Mouse (Mus musculus) hindbrain, embryonic 12.5 days (tissue): Measurements from ENCODE around the gene Ascl5. TPM values are rescaled to one million over a fixed set of nuclear protein-coding genes. Genes with fewer than 3 reads are reported as not detected.
A peak's percentile ranks its signal among the peaks of the same experiment; 100 is the strongest.

Experiments used
- ATAC-seq: fragments of 200-750 bp; cut with Nextera tagmentation; 2 replicates; pipeline ENCODE4 v1.8.0; 2017; ENCODE audit warnings: moderate TSS enrichment; ENCODE audit not compliant: low FRiP score
- H3K27ac ChIP-seq: fragments of 300-500 bp; sonication (generic); 2 replicates; pipeline ENCODE4 v1.5.1; 2016; ENCODE audit warnings: mild to moderate bottlenecking
- H3K27me3 ChIP-seq: fragments of 300-500 bp; sonication (generic); 2 replicates; pipeline ENCODE4 v1.6.1; 2016; ENCODE audit warnings: mild to moderate bottlenecking
- H3K36me3 ChIP-seq: fragments of 300-500 bp; sonication (generic); 2 replicates; pipeline ENCODE4 v1.6.1; 2016; ENCODE audit warnings: mild to moderate bottlenecking
- H3K4me1 ChIP-seq: fragments of 300-500 bp; sonication (generic); 2 replicates; pipeline ENCODE4 v1.6.1; 2016
- H3K4me2 ChIP-seq: fragments of 300-500 bp; sonication (generic); replicated peaks from 2 replicates; pipeline ENCODE4 v1.6.1; 2016; ENCODE audit warnings: mild to moderate bottlenecking
- H3K4me3 ChIP-seq: fragments of 300-500 bp; sonication (generic); 2 replicates; pipeline ENCODE4 v1.5.1; 2016; ENCODE audit warnings: mild to moderate bottlenecking
- H3K9ac ChIP-seq: fragments of 300-500 bp; sonication (generic); 2 replicates; pipeline ENCODE4 v1.6.1; 2016; ENCODE audit warnings: mild to moderate bottlenecking, moderate library complexity
- H3K9me3 ChIP-seq: fragments of 300-500 bp; sonication (generic); replicated peaks from 2 replicates; pipeline ENCODE4 v1.6.1; 2016; ENCODE audit warnings: mild to moderate bottlenecking
- WGBS: fragments of 180-500 bp; shearing (Covaris S2); methylation state at CpG from one replicate; pipeline ENCODE4 v1.1.7; 2016; 5-methylcytosine and 5-hydroxymethylcytosine counted together
- polyA plus RNA-seq: library from polyadenylated mRNA; unstranded; fragments of >200 nt; fragmentation: Nextera tagmentation; extraction: Ambion mirVana; gene quantifications from 2 replicates; pipeline ENCODE4 v1.2.1, GENCODE M21; 2016

Ascl5 gene
- polyA plus RNA-seq, 1 experiment from 2014 or later, result not detected

DNA sequence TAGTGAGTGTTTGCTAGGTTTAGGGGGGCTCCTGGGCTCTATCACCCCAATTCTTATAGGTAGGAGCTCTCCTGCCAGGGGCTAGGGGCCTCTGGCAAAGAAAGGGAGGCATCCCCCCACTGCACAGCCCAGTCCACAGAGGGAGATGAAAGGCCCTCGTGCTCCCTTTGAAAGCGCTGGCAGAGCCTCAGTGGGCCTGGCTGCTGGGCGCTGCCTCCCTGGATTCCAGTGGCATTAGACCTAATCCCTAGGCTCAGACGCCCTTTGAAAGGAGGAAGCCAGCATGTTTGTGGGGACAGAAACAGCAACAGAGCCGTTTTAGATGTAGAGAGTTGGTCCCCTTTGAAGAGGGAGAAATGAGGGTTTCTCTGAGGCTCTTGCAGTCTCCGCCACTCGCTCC is 20.4 kb upstream of the Ascl5 start:
- H3K4me3 ChIP-seq, result no peak overlapping the region
- no peak for ATAC-seq
- no peaks in the 10 kb centered on the region for H3K4me1 ChIP-seq
- H3K9me3 ChIP-seq, result no peaks in the 10 kb centered on the region
- H3K36me3 ChIP-seq, result peaks cover 98% of the 10 kb centered on the region
- 68% methylated on average over 7 of the region's 7 CpGs for WGBS
- no peak overlapping the region for H3K9ac ChIP-seq
- no peaks in the 10 kb centered on the region for H3K27me3 ChIP-seq
- H3K4me2 ChIP-seq, result no peak overlapping the region
- H3K27ac ChIP-seq, result no peak overlapping the region

DNA sequence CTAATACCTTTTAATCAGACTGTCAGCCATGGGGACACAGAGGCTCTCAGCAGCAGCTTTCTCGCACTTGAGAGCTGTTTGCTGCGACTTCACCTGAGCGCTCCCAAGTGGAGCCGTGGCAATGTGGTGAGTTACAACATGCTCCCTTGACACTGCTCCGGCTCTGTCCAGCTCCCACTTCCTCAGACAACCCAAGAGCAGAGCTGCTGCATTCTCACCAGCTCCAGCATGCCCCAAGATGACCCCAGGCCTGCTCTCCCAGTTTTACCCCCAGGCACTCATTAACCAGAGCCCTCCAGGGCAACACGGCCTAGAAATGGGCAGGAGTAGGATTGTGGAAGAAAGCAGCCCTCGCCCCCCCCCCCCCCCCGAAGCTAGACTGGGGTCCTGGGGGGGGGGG is 18.9 kb upstream of the Ascl5 start:
- Histone ChIP-seq H3K36me3 (peaks cover 90% of the 10 kb centered on the region), H3K4me1 (no peaks in the 10 kb centered on the region), H3K9ac (no peak overlapping the region), H3K27me3 (no peaks in the 10 kb centered on the region), H3K9me3 (no peaks in the 10 kb centered on the region), H3K27ac (no peak overlapping the region), H3K4me3 (no peak overlapping the region), H3K4me2 (no peak overlapping the region)
- ATAC-seq, result no peak
- WGBS, result 87% methylated on average over 6 of the region's 8 CpGs

DNA sequence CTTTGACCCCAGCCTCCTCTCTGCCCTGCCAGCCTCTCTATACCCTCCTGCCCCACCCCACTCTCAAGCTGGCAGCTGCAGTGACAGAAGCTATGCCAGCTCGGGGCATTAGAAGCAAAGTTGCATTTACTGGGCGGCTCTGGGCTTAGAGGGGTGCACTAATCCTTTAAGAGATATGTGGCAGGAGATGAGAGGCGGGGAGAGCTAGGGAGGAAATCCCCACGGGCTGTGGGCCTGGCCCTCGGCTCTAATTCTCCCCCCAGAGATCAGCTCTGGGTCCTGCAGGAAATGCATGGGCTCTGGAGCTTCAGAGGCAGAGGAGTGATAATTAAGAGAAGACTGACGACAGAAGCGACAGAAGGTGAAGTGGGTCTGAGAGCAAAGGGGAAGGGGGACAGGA is 17.6 kb upstream of the Ascl5 start:
- H3K9me3 ChIP-seq, result no peaks in the 10 kb centered on the region
- no peak overlapping the region for H3K4me2 ChIP-seq
- H3K27me3 ChIP-seq, result no peaks in the 10 kb centered on the region
- H3K36me3 ChIP-seq, result peaks cover 77% of the 10 kb centered on the region
- 75% methylated on average over 7 of the region's 7 CpGs for WGBS
- ATAC-seq, result no peak
- no peak overlapping the region for H3K4me3 ChIP-seq
- H3K27ac ChIP-seq, result no peak overlapping the region
- H3K4me1 ChIP-seq, result no peaks in the 10 kb centered on the region
- H3K9ac ChIP-seq, result no peak overlapping the region

DNA sequence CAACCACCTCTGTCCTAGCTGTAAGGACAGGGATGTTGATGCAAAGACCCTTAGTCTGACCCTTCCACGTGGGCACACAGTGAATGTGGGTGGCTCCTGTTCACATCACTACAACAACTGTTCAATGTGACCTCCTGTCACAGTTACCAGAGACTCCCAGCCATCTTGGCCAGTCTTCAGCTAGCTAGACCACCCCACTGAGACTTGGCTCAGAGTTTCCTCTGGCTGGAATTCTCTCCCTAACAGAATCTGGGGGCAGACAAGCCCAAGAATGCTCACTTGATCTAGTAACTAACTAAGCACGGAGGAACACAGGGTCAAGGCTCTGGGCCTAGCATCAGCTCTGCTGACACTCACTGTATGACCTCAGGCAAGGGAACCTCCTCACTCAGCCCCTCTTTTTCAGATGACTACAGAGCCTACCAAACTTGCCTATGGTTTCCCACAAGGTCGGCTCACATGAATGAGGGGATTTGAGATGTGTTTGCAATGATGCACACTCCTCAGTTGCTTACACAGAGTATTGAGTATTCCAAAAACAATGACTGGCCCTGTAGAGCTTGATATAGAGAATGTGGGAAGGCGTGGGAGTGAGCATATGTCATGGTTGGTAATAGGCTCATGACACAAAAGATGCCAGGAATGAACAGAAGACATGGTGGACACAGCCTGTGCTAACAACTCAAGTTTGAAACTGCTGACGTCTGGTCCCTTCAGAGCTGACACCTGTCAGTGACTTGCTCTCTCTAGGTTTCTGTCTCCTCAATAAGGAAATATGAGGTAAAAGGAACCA is 11.7 kb upstream of the Ascl5 start:
- ATAC-seq, result no peak
- Histone ChIP-seq H3K9ac (no peak overlapping the region), H3K9me3 (no peaks in the 10 kb centered on the region), H3K27me3 (peaks cover 13% of the 10 kb centered on the region), H3K36me3 (peaks cover 19% of the 10 kb centered on the region), H3K4me2 (no peak overlapping the region), H3K27ac (no peak overlapping the region), H3K4me3 (no peak overlapping the region), H3K4me1 (peaks cover 8% of the 10 kb centered on the region)
- WGBS, result 75% methylated on average over 5 of the region's 5 CpGs

DNA sequence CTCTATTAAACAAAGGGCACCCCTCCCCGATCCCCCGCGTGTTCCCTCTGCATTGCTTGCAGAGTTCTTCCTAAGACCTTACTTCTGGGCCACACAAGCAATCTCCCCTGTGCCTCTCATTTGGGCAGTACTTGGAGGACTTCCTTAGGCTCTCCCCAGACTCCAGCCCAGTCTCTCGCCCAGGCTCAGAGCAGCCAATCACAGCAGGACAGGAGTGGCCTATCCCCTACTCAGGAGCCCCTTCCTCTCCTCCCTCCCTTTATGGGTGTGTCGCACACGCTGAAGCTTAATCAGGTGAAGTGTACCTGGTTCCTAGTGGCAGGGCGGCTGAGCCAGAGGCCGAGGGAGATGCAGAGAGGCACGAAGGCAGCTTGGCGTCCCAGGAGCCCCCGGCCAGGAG is 10.2 kb upstream of the Ascl5 start:
- no peak for ATAC-seq
- peaks cover 13% of the 10 kb centered on the region for H3K27me3 ChIP-seq
- no peak overlapping the region for H3K4me3 ChIP-seq
- 23% methylated on average over 11 of the region's 11 CpGs for WGBS
- peaks cover 4% of the 10 kb centered on the region; the same call in 1 of the 2 replicates for H3K36me3 ChIP-seq
- no peak overlapping the region for H3K27ac ChIP-seq
- H3K9ac ChIP-seq, result no peak overlapping the region
- H3K4me2 ChIP-seq, result peak overlapping the region; percentile 11; the same call in 1 of the 2 replicates
- no peaks in the 10 kb centered on the region for H3K9me3 ChIP-seq
- peaks cover 8% of the 10 kb centered on the region for H3K4me1 ChIP-seq

DNA sequence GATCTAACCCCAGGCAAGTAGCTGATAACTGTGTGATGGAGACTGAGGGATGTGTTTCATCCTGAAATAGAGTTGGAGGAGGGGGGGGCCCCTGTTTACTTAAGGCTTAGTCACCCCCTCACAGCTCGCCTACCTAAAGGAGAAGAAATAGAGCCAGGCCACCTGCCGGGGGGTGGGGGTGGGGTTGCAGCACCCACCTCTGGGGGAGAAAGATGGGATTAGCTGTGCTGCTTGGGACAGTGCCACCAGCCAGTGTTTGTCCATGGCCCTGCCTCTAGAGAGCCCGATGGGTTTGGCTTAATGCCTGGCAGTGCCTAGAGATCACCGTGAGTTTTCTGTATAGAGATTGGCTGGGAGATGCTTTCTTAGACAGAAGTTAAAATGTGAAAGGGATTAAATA is 9.7 kb upstream of the Ascl5 start:
- no peaks in the 10 kb centered on the region for H3K9me3 ChIP-seq
- H3K27ac ChIP-seq, result no peak overlapping the region
- 33% methylated on average over 4 of the region's 4 CpGs for WGBS
- H3K4me3 ChIP-seq, result no peak overlapping the region
- H3K36me3 ChIP-seq, result no peaks in the 10 kb centered on the region; the same call in 1 of the 2 replicates
- peaks cover 14% of the 10 kb centered on the region for H3K27me3 ChIP-seq
- peaks cover 8% of the 10 kb centered on the region for H3K4me1 ChIP-seq
- no peak for ATAC-seq
- no peak overlapping the region for H3K9ac ChIP-seq
- H3K4me2 ChIP-seq, result peak overlapping the region; percentile 11; the same call in 1 of the 2 replicates

DNA sequence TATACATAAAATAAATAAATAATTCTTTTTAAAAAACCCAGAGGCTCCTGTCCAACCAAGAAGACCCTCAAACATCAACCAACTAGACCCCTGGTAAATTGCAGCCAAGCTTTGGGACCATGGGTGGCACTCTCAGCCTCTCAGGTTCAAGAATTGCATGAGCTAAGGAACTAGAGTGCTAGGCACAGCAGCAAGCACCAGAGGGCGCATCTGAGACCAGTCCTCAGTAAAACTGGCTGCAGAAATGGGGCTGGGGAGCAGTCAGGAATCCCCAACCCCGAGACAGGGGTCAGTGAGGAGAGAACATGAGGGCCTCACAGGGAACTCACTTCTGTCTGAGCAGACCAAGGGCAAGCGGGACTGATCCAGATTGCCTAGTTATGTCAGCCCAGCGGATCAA is 4.8 kb upstream of the Ascl5 start:
- Histone ChIP-seq H3K27me3 (peaks cover 30% of the 10 kb centered on the region), H3K9ac (no peak overlapping the region), H3K27ac (no peak overlapping the region), H3K4me3 (no peak overlapping the region), H3K4me2 (no peak overlapping the region), H3K36me3 (no peaks in the 10 kb centered on the region), H3K4me1 (peaks cover 5% of the 10 kb centered on the region), H3K9me3 (no peaks in the 10 kb centered on the region)
- 16% methylated on average over 4 of the region's 4 CpGs for WGBS
- ATAC-seq, result no peak

DNA sequence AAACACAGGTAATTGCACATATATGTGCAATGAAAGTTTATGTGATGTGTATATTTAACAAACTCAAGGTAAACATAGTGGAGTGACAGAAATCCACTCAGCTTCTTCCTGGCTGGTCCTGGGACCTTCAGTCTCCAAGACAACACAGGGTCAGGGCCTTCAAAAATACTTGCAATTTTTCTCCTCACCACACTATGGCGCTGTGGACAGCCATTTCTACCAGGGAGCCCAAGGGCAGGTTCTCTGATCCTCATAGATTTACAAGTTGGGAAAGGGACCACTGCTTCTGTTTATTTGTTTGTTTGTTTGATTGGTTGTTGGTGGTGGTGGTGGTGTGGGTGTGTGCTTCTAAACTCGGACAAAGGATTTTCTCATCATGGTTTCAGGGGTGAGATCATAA is 3.2 kb upstream of the Ascl5 start:
- Histone ChIP-seq H3K36me3 (no peaks in the 10 kb centered on the region), H3K9ac (no peak overlapping the region), H3K9me3 (no peaks in the 10 kb centered on the region), H3K4me2 (no peak overlapping the region), H3K4me3 (no peak overlapping the region), H3K4me1 (peaks cover 8% of the 10 kb centered on the region), H3K27ac (no peak overlapping the region), H3K27me3 (peaks cover 40% of the 10 kb centered on the region)
- ATAC-seq, result no peak
- 4% methylated on average over 2 of the region's 2 CpGs for WGBS

DNA sequence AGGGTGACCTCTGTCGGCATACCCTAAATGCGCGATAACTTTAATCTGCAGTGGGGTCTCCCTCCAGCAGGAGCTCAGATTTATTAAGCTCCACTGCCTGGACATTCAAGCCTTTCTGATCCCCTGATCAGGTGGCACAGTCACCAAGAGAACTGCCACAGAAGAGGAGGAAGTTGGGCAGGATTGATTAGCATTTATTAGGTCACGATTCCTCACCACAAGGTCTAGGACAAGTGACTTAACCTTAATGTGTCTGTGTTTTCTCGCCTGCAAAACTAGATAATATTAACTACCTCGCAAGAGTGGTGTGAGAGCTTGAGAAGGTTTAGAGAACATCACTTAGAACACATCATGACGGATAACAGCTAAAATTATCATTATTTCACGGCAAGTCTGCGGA is 2.7 kb upstream of the Ascl5 start:
- Histone ChIP-seq H3K4me2 (no peak overlapping the region), H3K27ac (no peak overlapping the region), H3K4me3 (no peak overlapping the region), H3K9ac (no peak overlapping the region), H3K27me3 (peaks cover 45% of the 10 kb centered on the region), H3K36me3 (no peaks in the 10 kb centered on the region), H3K4me1 (peaks cover 11% of the 10 kb centered on the region), H3K9me3 (no peaks in the 10 kb centered on the region)
- 78% methylated on average over 9 of the region's 9 CpGs for WGBS
- ATAC-seq, result no peak

DNA sequence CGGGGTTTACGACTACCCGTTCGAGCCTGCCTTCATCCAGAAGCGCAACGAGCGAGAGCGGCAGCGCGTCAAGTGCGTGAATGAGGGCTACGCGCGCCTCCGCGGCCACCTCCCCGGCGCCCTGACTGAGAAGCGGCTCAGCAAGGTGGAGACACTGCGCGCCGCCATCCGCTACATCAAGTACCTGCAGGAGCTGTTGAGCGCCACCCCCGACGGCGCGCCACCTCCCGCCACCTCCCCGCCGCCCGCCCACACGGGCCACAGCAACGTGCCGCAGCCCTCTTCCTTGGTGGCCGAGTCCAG is 360 bp downstream of the Ascl5 start:
- peak overlapping the region; percentile 24 for H3K4me3 ChIP-seq
- WGBS, result 2% methylated on average over 29 of the region's 36 CpGs
- H3K27me3 ChIP-seq, result peaks cover 51% of the 10 kb centered on the region
- no peak overlapping the region for H3K27ac ChIP-seq
- peak overlapping the region; percentile 52 for H3K4me2 ChIP-seq
- no peaks in the 10 kb centered on the region for H3K36me3 ChIP-seq
- H3K4me1 ChIP-seq, result peaks cover 15% of the 10 kb centered on the region
- peak; percentile 49 for ATAC-seq
- peak overlapping the region; percentile 36; the same call in 1 of the 2 replicates for H3K9ac ChIP-seq
- no peaks in the 10 kb centered on the region for H3K9me3 ChIP-seq

DNA sequence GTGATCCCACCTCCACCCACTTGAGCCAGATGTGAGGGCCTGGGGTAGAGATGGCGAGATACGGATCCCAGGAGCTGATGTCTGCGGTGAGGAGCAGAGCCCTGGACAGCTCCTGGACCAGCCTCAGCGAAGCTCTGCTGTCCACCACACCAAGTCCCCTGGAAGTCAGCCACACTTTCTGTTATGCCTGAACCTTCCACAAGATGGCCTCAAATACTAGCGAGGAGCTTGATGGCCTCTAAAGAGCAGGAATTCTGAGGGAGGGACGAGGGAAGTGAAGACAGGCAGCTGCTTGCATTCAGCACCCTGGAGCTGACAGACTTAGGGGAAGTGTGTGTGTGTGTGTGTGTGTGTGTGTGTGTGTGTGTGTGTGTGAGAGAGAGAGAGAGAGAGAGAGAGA is 861 bp downstream of the Ascl5 start:
- Histone ChIP-seq H3K36me3 (no peaks in the 10 kb centered on the region), H3K27ac (no peak overlapping the region), H3K4me3 (peak overlapping the region; percentile 24), H3K4me1 (peaks cover 20% of the 10 kb centered on the region), H3K9me3 (no peaks in the 10 kb centered on the region), H3K4me2 (peak overlapping the region; percentile 52), H3K27me3 (peaks cover 51% of the 10 kb centered on the region), H3K9ac (no peak overlapping the region)
- 0% methylated on average over 6 of the region's 6 CpGs for WGBS
- peak; percentile 81 for ATAC-seq

DNA sequence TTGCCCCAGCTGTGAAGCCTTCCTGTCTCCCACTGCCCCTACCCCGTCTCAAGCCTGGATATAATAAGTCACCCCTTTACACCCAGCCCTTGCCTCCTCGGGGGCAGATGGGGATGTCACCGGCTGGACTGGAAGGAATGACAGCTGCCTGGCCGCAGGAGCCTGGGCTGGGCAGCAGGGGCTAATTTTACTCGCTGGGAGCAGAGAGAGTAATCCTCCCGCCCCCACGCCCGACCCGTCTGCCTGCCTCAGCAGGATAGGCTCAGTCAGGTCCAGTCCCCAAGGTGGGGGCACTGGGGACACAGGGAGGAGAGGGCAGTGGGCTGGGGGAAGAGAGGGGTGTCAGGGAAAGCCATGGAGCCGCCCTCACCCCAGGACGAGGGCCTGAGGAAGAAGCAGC is 1.9 kb downstream of the Ascl5 start, which contains the start of gene Cacna1s:
Gene Cacna1s (plus strand): TSS at position 204 of the 400 bp plus-strand sequence.
- Histone ChIP-seq H3K4me2 (no peak within 1 kb of the TSS; the same call in 1 of the 2 replicates), H3K27me3 (peaks cover 51% of the 10 kb centered on the region), H3K36me3 (no peaks in the 10 kb centered on the region), H3K9ac (no peak within 1 kb of the TSS), H3K9me3 (no peaks in the 10 kb centered on the region), H3K4me3 (no peak within 1 kb of the TSS), H3K27ac (no peak within 1 kb of the TSS), H3K4me1 (peaks cover 24% of the 10 kb centered on the region)
- WGBS, result 25% methylated on average over 11 of the region's 11 CpGs
- ATAC-seq, result no peak

DNA sequence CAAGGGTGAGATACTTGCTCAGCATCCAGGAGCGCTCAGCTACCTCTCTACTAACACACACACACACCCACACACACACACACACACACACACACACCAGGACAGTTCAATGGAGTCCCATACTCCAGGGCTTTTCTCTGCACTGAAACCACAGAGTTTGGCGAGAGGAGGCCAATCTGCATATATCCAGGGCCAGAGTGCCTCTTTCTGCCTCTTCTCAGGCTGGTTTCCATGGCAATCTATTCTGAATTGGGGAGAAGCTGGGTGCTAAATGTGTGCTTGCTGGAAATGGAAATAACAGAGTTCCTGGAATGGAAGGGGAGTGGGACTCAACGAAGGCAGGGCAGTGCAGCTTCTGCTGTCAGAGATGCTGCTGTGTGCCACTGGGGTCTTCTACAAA is 5.2 kb downstream of the Ascl5 start:
- Histone ChIP-seq H3K4me3 (no peak overlapping the region), H3K36me3 (no peaks in the 10 kb centered on the region), H3K9ac (no peak overlapping the region), H3K4me1 (peaks cover 22% of the 10 kb centered on the region), H3K27me3 (peaks cover 29% of the 10 kb centered on the region), H3K9me3 (no peaks in the 10 kb centered on the region), H3K4me2 (no peak overlapping the region), H3K27ac (no peak overlapping the region)
- 53% methylated on average over 3 of the region's 3 CpGs for WGBS
- ATAC-seq, result no peak; the same call in 1 of the 2 replicates
